Mouse (Mus musculus): ENCODE data around the gene Acot10. TPM values are rescaled to one million over a fixed set of nuclear protein-coding genes. Genes with fewer than 3 reads are reported as not detected.
"Not testable (repeated sequence)": the region's sequence is repeated elsewhere in the genome, so short reads cannot be mapped to it uniquely, and the experiment has no call there.

Acot10 gene
- 0.26 TPM in 1 of 2 replicates, not detected in the other for polyA plus RNA-seq (2015; fragmentation: Nextera tagmentation; extraction: Ambion mirVana)

DNA sequence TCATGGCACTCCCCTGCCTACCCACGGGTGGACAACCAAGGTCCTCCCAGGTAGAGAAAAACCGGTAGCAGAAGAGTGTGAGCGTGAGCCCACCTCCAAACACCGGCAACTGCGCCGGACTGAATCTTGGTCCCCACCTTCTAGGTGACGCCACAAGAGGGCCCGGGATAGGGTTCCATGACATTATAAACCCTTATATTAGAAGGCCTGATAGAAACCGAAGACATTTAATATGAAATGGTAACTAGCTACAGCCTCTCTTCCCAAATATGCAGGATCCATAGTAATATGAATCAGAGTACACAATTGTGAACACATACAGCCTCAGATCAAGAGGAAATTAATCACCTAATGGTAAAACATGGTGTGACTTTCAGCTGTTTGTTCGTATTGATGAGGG lies at the start of gene Acot10:
Gene Acot10 (minus strand): TSS at position 101 of the 400 bp plus-strand sequence.
- Histone ChIP-seq H3K27me3 (replicated peaks; ENCODE audit: insufficient read depth, low read length) (no peaks in the 10 kb centered on the region), H3K9me3 (ENCODE audit: low read length) (no peaks in the 10 kb centered on the region), H3K36me3 (ENCODE audit: insufficient read depth, low read length) (no peaks in the 10 kb centered on the region), H3K4me3 (ENCODE audit: low read depth, low read length) (no peak within 1 kb of the TSS), H3K4me2 (replicated peaks; ENCODE audit: low read depth, low read length) (no peak within 1 kb of the TSS), H3K27ac (ENCODE audit: low read length) (no peak within 1 kb of the TSS), H3K9ac (replicated peaks; ENCODE audit: low read depth) (no peak within 1 kb of the TSS), H3K4me1 (ENCODE audit: insufficient read depth, low read depth, low read length) (no peaks in the 10 kb centered on the region)
- ATAC-seq (no peak), DNase-seq (ENCODE audit: low spot score) (no peak)
- TF ChIP-seq CTCF (IDR thresholded peaks at IDR 0.05) (no peak), EP300 (IDR thresholded peaks at IDR 0.05) (no peak)
- WGBS, result 82% methylated on average over 10 of the region's 10 CpGs

- no peak overlapping the region for H3K4me3 ChIP-seq (ENCODE audit: low read depth, low read length)
- H3K36me3 ChIP-seq (ENCODE audit: insufficient read depth, low read length), result no peaks in the 10 kb centered on the region
- H3K27ac ChIP-seq (ENCODE audit: low read length), result no peak overlapping the region
- H3K4me1 ChIP-seq (ENCODE audit: insufficient read depth, low read depth, low read length), result no peaks in the 10 kb centered on the region
- H3K27me3 ChIP-seq (replicated peaks; ENCODE audit: insufficient read depth, low read length), result no peaks in the 10 kb centered on the region
- H3K9ac ChIP-seq (replicated peaks; ENCODE audit: low read depth), result no peak overlapping the region
- no peak for TF ChIP-seq CTCF (IDR thresholded peaks at IDR 0.05)
- TF ChIP-seq EP300 (IDR thresholded peaks at IDR 0.05), result no peak
- H3K9me3 ChIP-seq (ENCODE audit: low read length), result no peaks in the 10 kb centered on the region
- DNase-seq (ENCODE audit: low spot score), result no peak
- ATAC-seq, result no peak
- H3K4me2 ChIP-seq (replicated peaks; ENCODE audit: low read depth, low read length), result no peak overlapping the region
- WGBS, result 75% methylated on average over 4 of the region's 4 CpGs
Measured at GRCm38 (mm10) chr15:20711859-20712258, 45.3 kb upstream of the Acot10 start.

DNA sequence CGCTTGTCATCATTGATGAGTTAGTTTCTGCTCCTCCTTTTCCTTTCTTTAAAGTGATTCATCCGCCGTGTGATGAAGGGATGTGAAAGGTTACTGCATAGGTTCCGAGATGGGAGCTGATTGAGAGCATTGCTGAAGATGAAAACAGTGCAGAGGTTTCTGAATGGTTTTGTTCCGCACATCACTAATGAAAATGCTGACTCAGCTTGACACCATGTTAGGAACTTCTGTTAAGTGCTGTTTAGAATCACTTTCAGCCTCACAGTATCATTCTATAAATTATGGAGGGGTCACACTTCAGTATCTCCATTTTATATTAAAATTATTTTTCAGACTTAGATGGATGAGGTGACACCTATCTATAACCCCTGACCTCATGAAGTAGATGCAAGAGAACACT lies 29.7 kb upstream of the Acot10 start:
- Histone ChIP-seq H3K27me3 (replicated peaks; ENCODE audit: insufficient read depth, low read length) (no peaks in the 10 kb centered on the region), H3K9ac (replicated peaks; ENCODE audit: low read depth) (no peak overlapping the region), H3K4me3 (ENCODE audit: low read depth, low read length) (no peak overlapping the region), H3K4me2 (replicated peaks; ENCODE audit: low read depth, low read length) (no peak overlapping the region), H3K4me1 (ENCODE audit: insufficient read depth, low read depth, low read length) (no peaks in the 10 kb centered on the region), H3K36me3 (ENCODE audit: insufficient read depth, low read length) (no peaks in the 10 kb centered on the region), H3K27ac (ENCODE audit: low read length) (no peak overlapping the region), H3K9me3 (ENCODE audit: low read length) (no peaks in the 10 kb centered on the region)
- TF ChIP-seq EP300 (IDR thresholded peaks at IDR 0.05), result no peak
- TF ChIP-seq CTCF (IDR thresholded peaks at IDR 0.05), result no peak
- ATAC-seq (no peak), DNase-seq (ENCODE audit: low spot score) (no peak)
- 71% methylated on average over 5 of the region's 5 CpGs for WGBS

DNA sequence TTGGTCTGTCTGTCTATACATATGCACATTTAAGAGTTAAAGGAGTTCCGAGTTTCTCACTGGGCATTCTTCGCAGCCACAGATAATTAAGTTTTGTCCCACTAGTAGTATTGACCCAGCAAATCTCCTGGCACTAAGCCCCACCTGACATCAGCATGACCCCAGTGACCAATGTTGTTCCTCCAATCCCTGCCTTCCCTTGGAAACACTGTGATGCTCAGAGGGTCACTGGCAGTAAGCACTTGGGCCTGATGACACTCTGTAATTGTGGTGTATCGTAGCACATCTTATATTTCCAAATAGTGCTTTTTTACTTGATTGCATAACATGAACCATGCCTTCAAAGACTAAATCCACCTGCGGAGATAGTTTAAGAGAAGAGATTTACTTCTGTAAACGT lies 17.6 kb upstream of the Acot10 start:
- DNase-seq (ENCODE audit: low spot score), result no peak
- Histone ChIP-seq H3K36me3 (ENCODE audit: insufficient read depth, low read length) (no peaks in the 10 kb centered on the region), H3K27me3 (replicated peaks; ENCODE audit: insufficient read depth, low read length) (no peaks in the 10 kb centered on the region), H3K27ac (ENCODE audit: low read length) (no peak overlapping the region), H3K4me1 (ENCODE audit: insufficient read depth, low read depth, low read length) (no peaks in the 10 kb centered on the region), H3K4me3 (ENCODE audit: low read depth, low read length) (no peak overlapping the region), H3K9ac (replicated peaks; ENCODE audit: low read depth) (no peak overlapping the region), H3K9me3 (ENCODE audit: low read length) (no peaks in the 10 kb centered on the region), H3K4me2 (replicated peaks; ENCODE audit: low read depth, low read length) (no peak overlapping the region)
- 69% methylated on average over 5 of the region's 5 CpGs for WGBS
- TF ChIP-seq CTCF (IDR thresholded peaks at IDR 0.05), result no peak
- TF ChIP-seq EP300 (IDR thresholded peaks at IDR 0.05), result no peak
- ATAC-seq, result no peak

DNA sequence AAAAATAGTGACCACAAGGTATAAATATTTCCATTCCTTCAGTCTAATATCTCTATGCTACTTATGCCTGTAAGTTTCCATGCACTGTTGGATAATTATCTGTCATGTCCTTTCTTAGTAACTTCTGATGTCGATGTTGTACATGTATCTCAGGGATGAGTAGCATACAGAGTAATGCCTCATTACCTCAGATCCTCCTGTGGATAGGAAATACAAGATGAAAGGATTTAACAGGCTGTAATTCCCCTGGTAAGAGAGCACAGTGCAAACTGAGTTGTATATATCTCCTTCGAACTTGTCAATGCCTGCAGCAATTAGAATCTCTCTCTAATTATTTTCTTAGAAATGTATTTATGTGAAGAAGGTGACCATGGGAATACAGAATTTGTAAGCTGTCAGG lies 16.2 kb upstream of the Acot10 start:
- Histone ChIP-seq H3K4me2 (replicated peaks; ENCODE audit: low read depth, low read length) (no peak overlapping the region), H3K4me3 (ENCODE audit: low read depth, low read length) (no peak overlapping the region), H3K36me3 (ENCODE audit: insufficient read depth, low read length) (no peaks in the 10 kb centered on the region), H3K27ac (ENCODE audit: low read length) (no peak overlapping the region), H3K9me3 (ENCODE audit: low read length) (no peaks in the 10 kb centered on the region), H3K4me1 (ENCODE audit: insufficient read depth, low read depth, low read length) (no peaks in the 10 kb centered on the region), H3K9ac (replicated peaks; ENCODE audit: low read depth) (no peak overlapping the region), H3K27me3 (replicated peaks; ENCODE audit: insufficient read depth, low read length) (no peaks in the 10 kb centered on the region)
- WGBS, result 67% methylated on average over 2 of the region's 2 CpGs
- no peak for TF ChIP-seq CTCF (IDR thresholded peaks at IDR 0.05)
- TF ChIP-seq EP300 (IDR thresholded peaks at IDR 0.05), result no peak
- no peak for DNase-seq (ENCODE audit: low spot score)
- no peak for ATAC-seq

GRCm38 (mm10) chr15:20669507-20669906 lies 3.0 kb upstream of the Acot10 start:
- WGBS, result 43% methylated on average over 2 of the region's 2 CpGs
- H3K4me1 ChIP-seq (ENCODE audit: insufficient read depth, low read depth, low read length); H3K27me3 ChIP-seq (replicated peaks; ENCODE audit: insufficient read depth, low read length); H3K9ac ChIP-seq (replicated peaks; ENCODE audit: low read depth); ATAC-seq; H3K4me3 ChIP-seq (ENCODE audit: low read depth, low read length); DNase-seq (ENCODE audit: low spot score); H3K36me3 ChIP-seq (ENCODE audit: insufficient read depth, low read length); H3K9me3 ChIP-seq (ENCODE audit: low read length); H3K4me2 ChIP-seq (replicated peaks; ENCODE audit: low read depth, low read length); H3K27ac ChIP-seq (ENCODE audit: low read length): not testable (repeated sequence)

GRCm38 (mm10) chr15:20667989-20668388 lies 1.4 kb upstream of the Acot10 start:
- DNase-seq (ENCODE audit: low spot score), result no peak
- Histone ChIP-seq H3K4me3 (ENCODE audit: low read depth, low read length) (no peak overlapping the region), H3K36me3 (ENCODE audit: insufficient read depth, low read length) (no peaks in the 10 kb centered on the region), H3K9ac (replicated peaks; ENCODE audit: low read depth) (no peak overlapping the region), H3K4me1 (ENCODE audit: insufficient read depth, low read depth, low read length) (no peaks in the 10 kb centered on the region), H3K27ac (ENCODE audit: low read length) (no peak overlapping the region), H3K4me2 (replicated peaks; ENCODE audit: low read depth, low read length) (no peak overlapping the region), H3K9me3 (ENCODE audit: low read length) (no peaks in the 10 kb centered on the region), H3K27me3 (replicated peaks; ENCODE audit: insufficient read depth, low read length) (no peaks in the 10 kb centered on the region)
- TF ChIP-seq CTCF (IDR thresholded peaks at IDR 0.05) (no peak), EP300 (IDR thresholded peaks at IDR 0.05) (no peak)
- WGBS, result 58% methylated on average over 1 of the region's 1 CpGs
- ATAC-seq, result no peak
